Mouse (Mus musculus) G1E (cell line): ENCODE measurements around the gene Bst2. TPM values are rescaled to one million over a fixed set of nuclear protein-coding genes. Genes with fewer than 3 reads are reported as not detected.
"Not testable (repeated sequence)": the region's sequence is repeated elsewhere in the genome, so short reads cannot be mapped to it uniquely, and the experiment has no call there.

ENCODE experiments used
- ATAC-seq: 2 replicates; pipeline ENCODE4 v1.8.0; 2016; ENCODE audit warnings: mild to moderate bottlenecking; ENCODE audit not compliant: insufficient number of reproducible peaks, poor library complexity, low FRiP score, severe bottlenecking; ENCODE audit errors: extremely low read depth
- DNase-seq: peaks from one replicate; pipeline ENCODE4 v3.0.0; 2012; ENCODE audit warnings: low spot score
- H3K27me3 ChIP-seq: 2 replicates; pipeline ENCODE4 v1.6.1; 2012; ENCODE audit warnings: mild to moderate bottlenecking, low read length, inconsistent platforms; ENCODE audit not compliant: insufficient read depth
- H3K36me3 ChIP-seq: replicated peaks from 2 replicates; pipeline ENCODE3; 2012; ENCODE audit warnings: mild to moderate bottlenecking, inconsistent platforms
- H3K4me1 ChIP-seq: 2 replicates; pipeline ENCODE4 v1.6.1; 2012; ENCODE audit warnings: low read depth, low read length, inconsistent platforms, mixed read lengths; ENCODE audit not compliant: insufficient read depth
- H3K4me3 ChIP-seq: 2 replicates; pipeline ENCODE4 v1.5.1; 2012; ENCODE audit warnings: low read depth, mild to moderate bottlenecking, inconsistent platforms, low read length, moderate library complexity, mixed read lengths
- H3K9me3 ChIP-seq: replicated peaks from 2 replicates; pipeline ENCODE4 v1.6.1; 2012; ENCODE audit warnings: inconsistent platforms
- CTCF ChIP-seq: IDR thresholded peaks from 2 replicates; pipeline ENCODE4 v1.5.1; 2012; ENCODE audit warnings: low read depth, low read length, inconsistent platforms, mixed read lengths
- GATA1 ChIP-seq: IDR thresholded peaks from 2 replicates; pipeline ENCODE4 v1.6.1; 2012; ENCODE audit warnings: borderline replicate concordance, low read length, inconsistent platforms, mixed read lengths
- GATA2 ChIP-seq: IDR thresholded peaks from 2 replicates; pipeline ENCODE4 v1.6.1; 2012; ENCODE audit warnings: low read depth, low read length, inconsistent platforms, borderline replicate concordance
- POLR2AphosphoS5 ChIP-seq: IDR thresholded peaks from 2 replicates; pipeline ENCODE4 v1.6.1; 2012; ENCODE audit warnings: low read depth, low read length, inconsistent platforms; ENCODE audit not compliant: insufficient replicate concordance
- TAL1 ChIP-seq: conservative IDR thresholded peaks from 2 replicates; pipeline ENCODE4 v1.6.1; 2012; ENCODE audit warnings: low read depth, low read length, inconsistent platforms, mixed read lengths
- polyA plus RNA-seq: library from polyadenylated mRNA; stranded (reverse); fragments of >175 nt; gene quantifications from 2 replicates; pipeline ENCODE4 v1.2.3, GENCODE M21; 2012
- total RNA-seq, 2 experiments: library from RNA; stranded (forward) in 1 of 2; stranded (reverse) in 1 of 2; fragments of 200-1000 nt in 1 of 2; fragments of >200 nt in 1 of 2; fragmentation: Nextera tagmentation in 1 of 2; gene quantifications; 2 replicates each; pipeline ENCODE4 v1.2.3; 2014 to 2017

Bst2 gene
- total and polyA plus RNA-seq, 3 experiments: 7.6 to 44.0 (median 8.0) TPM

DNA sequence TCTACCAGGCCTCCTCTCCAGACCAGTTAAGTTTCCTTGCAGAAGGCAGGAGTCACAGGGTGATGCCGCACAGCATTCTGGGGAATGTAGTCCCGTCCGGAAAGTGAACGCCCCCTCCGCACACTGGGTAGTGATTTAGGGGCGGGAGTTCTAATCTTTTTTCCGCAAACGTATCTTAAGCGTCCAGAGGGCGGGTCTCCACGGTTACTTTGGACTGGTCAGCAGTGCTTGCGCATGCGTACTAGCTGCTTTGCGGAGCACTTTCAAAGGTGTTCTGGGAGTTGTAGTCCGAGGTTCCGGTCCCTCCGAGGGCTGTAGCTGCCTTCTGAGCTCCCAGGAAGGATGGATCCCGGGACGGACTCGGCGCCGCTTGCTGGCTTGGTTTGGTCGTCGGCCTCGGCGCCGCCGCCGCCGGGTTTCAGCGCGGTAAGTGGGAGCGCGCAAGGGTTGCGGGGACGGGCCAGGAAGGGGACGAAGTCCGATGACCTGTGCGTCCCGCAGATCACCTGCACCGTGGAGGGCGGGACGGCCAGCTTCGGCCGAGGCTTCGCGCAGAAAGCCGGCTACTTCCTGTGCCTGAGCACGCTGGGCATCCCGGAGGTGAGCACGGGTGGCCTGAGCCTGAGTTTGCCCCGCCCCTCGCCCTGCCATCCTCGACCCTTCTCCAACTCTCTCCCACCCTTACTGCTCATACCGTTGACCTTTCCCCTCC is 5.5 kb upstream of the Bst2 start, which contains the start of gene Mvb12a:
Gene Mvb12a, plus strand, starts transcription at position 291 of the 712 bp plus-strand sequence.
- peaks cover 35% of the 10 kb centered on the region for H3K4me1 ChIP-seq
- ATAC-seq (peak; percentile 88), DNase-seq (peak; percentile 90)
- peaks cover 41% of the 10 kb centered on the region for H3K36me3 ChIP-seq
- H3K27me3 ChIP-seq: no peaks in the 10 kb centered on the region
- TF ChIP-seq CTCF (no peak), POLR2AphosphoS5 (no peak), GATA1 (no peak)
- H3K4me3 ChIP-seq: peak within 1 kb of the TSS; percentile 96
- H3K9me3 ChIP-seq: no peaks in the 10 kb centered on the region

DNA sequence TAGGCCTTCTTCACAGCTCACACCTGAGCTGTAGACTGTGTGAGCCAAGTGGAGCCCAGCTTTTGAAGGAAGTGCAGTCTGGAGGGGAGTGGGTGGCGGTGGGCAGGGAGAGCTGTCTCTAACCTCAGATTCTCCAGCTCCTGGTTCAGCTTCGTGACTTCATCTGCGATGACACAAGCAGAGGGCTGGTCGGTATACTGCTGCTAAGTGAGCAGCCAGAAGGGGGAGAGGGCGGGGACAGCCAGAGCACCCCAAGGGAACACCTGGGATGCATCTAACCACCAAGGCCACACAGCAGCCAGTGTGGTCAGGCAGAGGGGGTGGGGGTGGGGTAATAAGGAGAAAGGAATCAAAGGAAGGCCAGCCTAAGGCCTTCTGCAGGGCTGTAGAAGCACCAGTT is 1.6 kb downstream of the Bst2 start:
- peak; percentile 47 for DNase-seq
- Histone ChIP-seq H3K4me3 (peak overlapping the region; percentile 38; the same call in 1 of the 2 replicates), H3K27me3 (no peaks in the 10 kb centered on the region), H3K4me1 (peaks cover 45% of the 10 kb centered on the region), H3K36me3 (peaks cover 11% of the 10 kb centered on the region), H3K9me3 (no peaks in the 10 kb centered on the region)
- no peak for ATAC-seq
- TF ChIP-seq TAL1 (no peak), GATA1 (no peak), CTCF (no peak), POLR2AphosphoS5 (no peak), GATA2 (no peak)

DNA sequence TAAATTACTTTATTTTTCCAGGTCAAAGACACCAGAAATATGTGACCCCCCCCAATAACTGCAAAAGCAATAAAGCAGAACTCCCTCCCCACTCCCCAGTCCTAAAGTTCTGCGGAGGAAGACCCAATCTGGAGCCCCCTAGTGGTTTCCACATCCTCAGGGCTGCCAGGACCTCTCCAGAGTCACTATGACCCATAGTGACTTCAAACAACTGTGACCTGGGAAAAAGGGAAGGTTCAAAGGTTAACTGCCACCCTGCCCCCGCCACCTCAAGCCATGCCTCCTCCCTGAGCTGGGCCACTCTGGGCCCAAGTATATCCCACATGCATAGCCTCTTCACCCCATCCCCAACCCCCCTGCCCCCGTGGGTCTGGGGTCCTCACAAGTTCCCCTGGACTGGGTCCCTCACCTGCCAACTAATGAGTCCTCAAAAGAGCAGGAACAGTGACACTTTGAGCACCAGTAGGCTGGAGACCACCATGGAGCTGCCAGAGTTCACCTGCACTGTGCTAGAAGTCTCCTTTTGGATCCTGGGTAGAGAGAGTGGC is 2.9 kb downstream of the Bst2 start:
- H3K4me1 ChIP-seq: peaks cover 49% of the 10 kb centered on the region
- no peaks in the 10 kb centered on the region for H3K27me3 ChIP-seq
- H3K4me3 ChIP-seq: no peak overlapping the region
- H3K36me3 ChIP-seq: peaks cover 9% of the 10 kb centered on the region
- DNase-seq (no peak), ATAC-seq (no peak)
- H3K9me3 ChIP-seq: no peaks in the 10 kb centered on the region
- TF ChIP-seq TAL1 (no peak), POLR2AphosphoS5 (no peak), CTCF (no peak), GATA2 (no peak)

DNA sequence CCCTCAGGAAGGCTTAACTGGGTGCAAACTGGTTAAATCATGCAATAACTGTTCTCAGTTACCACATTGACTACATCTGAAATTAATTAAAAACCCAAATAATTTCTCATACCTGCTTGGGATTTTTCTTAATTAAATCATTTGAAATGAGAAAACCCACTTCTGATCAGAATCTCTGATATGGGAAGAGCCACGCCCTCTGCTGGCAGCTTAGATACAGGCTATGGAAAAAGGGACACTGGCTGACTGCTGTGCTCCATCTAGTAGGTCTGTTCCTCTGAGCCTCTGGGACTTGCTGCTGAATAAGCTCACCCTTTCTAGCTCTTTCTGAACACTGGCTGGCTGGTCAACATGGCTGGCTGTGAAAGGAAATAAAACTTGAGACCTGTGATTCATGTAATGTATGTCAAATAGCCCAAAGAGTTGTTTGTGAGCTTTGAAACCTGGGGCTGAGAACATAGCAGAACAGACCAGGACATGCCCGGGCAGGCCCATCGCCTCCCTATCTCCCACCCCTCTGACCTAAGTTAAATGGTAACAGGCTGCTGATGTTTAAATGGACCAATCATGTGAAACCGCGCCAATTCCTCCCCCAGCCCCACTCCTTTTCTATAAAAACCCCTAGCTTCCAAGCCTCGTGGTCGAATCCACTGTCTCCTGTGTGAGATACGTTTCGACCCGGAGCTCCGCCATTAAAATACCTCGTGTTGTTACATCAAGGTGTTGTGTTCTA is 6.4 kb downstream of the Bst2 start:
- not testable (repeated sequence) for DNase-seq, H3K4me3 ChIP-seq, H3K9me3 ChIP-seq, H3K36me3 ChIP-seq, ATAC-seq
- H3K27me3 ChIP-seq: peaks cover 26% of the 10 kb centered on the region
- peaks cover 21% of the 10 kb centered on the region for H3K4me1 ChIP-seq

DNA sequence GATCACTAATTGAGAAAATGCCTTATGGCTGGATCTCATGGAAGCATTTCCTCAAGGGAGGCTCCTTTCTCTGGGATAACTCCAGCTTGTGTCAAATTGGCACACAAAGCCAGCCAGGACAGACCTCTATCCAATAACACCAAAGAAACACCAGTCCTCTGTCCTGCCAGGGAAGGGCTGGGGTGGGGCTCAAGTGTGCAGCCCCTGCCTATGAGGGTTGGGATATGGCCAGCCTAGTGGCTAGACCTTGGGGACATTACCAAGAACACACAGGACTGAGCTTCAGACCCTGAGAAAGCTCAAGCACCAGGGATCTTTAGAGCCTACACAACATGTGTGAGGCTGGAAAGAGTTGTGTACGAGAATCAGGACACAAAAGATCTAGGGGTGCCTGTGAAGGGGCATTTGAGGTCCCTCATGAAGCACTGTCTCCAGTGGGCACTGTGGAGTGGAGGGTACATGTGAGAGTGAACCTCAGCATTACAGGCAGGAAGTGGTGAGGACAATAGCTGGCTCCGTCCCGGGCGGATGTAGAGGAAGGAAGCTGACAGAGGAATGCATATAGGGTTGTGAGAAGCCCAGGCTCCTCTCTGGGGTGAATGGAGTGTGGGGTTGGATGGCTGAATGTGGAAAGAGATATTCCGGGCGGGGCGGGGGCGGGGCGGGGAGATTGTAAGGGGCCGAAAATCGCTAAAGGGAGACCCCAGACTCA is 8.7 kb downstream of the Bst2 start:
- Histone ChIP-seq H3K27me3 (peaks cover 39% of the 10 kb centered on the region), H3K9me3 (no peaks in the 10 kb centered on the region), H3K36me3 (no peaks in the 10 kb centered on the region), H3K4me3 (no peak overlapping the region), H3K4me1 (peaks cover 7% of the 10 kb centered on the region)
- TF ChIP-seq POLR2AphosphoS5 (no peak), CTCF (no peak), TAL1 (no peak), GATA2 (no peak), GATA1 (no peak)
- DNase-seq (no peak), ATAC-seq (no peak)

DNA sequence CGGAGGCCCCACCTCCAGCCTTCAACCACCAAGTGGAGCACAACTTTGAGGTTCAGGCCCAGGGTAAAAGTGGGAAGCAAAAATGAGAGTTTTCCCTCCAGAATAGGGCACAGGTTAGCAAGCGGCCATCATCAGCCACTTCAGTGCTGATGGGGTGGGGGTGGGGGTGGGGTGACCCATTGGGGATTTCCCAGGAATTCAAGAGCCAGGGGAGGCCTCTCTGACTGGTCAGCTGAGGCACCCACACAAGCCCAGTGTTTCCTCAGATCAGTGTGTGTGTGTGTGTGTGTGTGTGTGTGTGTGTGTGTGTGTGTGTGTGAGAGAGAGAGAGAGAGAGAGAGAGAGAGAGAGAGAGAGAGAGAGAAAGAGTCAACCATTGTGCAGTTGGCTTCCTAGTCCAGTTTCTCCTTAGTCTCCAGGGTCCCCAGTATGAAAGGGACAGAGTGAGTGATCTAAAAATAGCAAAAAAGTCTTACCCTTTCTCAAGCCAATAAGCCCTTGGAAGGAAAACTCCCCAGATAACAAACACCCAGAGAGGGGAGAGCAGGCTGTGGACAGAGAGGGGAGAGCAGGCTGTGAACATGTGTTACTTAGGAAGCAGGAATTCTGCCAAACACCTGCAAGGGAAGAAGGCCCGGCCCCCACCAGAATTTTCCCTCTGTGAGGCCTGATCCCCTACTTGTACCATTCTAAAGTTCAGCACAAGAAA is 9.9 kb downstream of the Bst2 start:
- H3K9me3 ChIP-seq: no peaks in the 10 kb centered on the region
- no peak for DNase-seq
- H3K4me3 ChIP-seq: no peak overlapping the region
- no peak for TF ChIP-seq CTCF
- TF ChIP-seq TAL1: no peak
- ATAC-seq: no peak
- H3K36me3 ChIP-seq: no peaks in the 10 kb centered on the region
- peaks cover 7% of the 10 kb centered on the region for H3K4me1 ChIP-seq
- H3K27me3 ChIP-seq: peaks cover 48% of the 10 kb centered on the region
